Mouse (Mus musculus) cerebellum, adult 2 months (tissue): ENCODE results near the gene Pnpla7. TPM values are rescaled to one million over a fixed set of nuclear protein-coding genes. Genes with fewer than 3 reads are reported as not detected.
"Not testable (repeated sequence)": the region's sequence is repeated elsewhere in the genome, so short reads cannot be mapped to it uniquely, and the experiment has no call there.

Source experiments
- DNase-seq, 2 experiments: peaks; one replicate each; pipeline ENCODE4 v3.0.0; 2021
- H3K27ac ChIP-seq: fragments of 200-500 bp; 2 replicates; pipeline ENCODE4 v1.5.1; 2012; ENCODE audit warnings: low read length, control low read depth, inconsistent platforms; ENCODE audit not compliant: insufficient read depth
- H3K27me3 ChIP-seq: fragments of 200-500 bp; 2 replicates; pipeline ENCODE4 v1.6.1; 2012; ENCODE audit warnings: inconsistent platforms, mild to moderate bottlenecking, low read length, moderate library complexity; ENCODE audit not compliant: control insufficient read depth, insufficient read depth
- H3K4me1 ChIP-seq: fragments of 200-500 bp; 2 replicates; pipeline ENCODE4 v1.6.1; 2011; ENCODE audit warnings: low read length; ENCODE audit not compliant: control insufficient read depth, insufficient read depth
- H3K4me3 ChIP-seq: fragments of 200-500 bp; replicated peaks from 2 replicates; pipeline ENCODE3; 2011; ENCODE audit warnings: mild to moderate bottlenecking, low read depth, low read length, control low read depth; ENCODE audit not compliant: insufficient read depth
- CTCF ChIP-seq: fragments of 200-500 bp; IDR thresholded peaks from 2 replicates; pipeline ENCODE4 v1.5.1; 2011; ENCODE audit warnings: low read depth, mild to moderate bottlenecking, control low read depth, low read length, moderate library complexity, borderline replicate concordance; ENCODE audit not compliant: insufficient read depth
- POLR2A ChIP-seq: fragments of 200-500 bp; IDR thresholded peaks from 2 replicates; pipeline ENCODE4 v1.6.1; 2011; ENCODE audit warnings: low read length, control low read depth, borderline replicate concordance; ENCODE audit not compliant: insufficient read depth
- WGBS: fragments of 180-500 bp; shearing (Covaris S2); methylation state at CpG from one replicate; pipeline ENCODE4 v1.1.7; 2018; 5-methylcytosine and 5-hydroxymethylcytosine counted together
- polyA plus RNA-seq: library from polyadenylated mRNA; depleted of rRNA; stranded (reverse); fragments of >200 nt; gene quantifications from 2 replicates; pipeline ENCODE4 v1.2.3, GENCODE M21; 2012

The Pnpla7 gene
- polyA plus RNA-seq, 1 experiment: 16.0 TPM

DNA sequence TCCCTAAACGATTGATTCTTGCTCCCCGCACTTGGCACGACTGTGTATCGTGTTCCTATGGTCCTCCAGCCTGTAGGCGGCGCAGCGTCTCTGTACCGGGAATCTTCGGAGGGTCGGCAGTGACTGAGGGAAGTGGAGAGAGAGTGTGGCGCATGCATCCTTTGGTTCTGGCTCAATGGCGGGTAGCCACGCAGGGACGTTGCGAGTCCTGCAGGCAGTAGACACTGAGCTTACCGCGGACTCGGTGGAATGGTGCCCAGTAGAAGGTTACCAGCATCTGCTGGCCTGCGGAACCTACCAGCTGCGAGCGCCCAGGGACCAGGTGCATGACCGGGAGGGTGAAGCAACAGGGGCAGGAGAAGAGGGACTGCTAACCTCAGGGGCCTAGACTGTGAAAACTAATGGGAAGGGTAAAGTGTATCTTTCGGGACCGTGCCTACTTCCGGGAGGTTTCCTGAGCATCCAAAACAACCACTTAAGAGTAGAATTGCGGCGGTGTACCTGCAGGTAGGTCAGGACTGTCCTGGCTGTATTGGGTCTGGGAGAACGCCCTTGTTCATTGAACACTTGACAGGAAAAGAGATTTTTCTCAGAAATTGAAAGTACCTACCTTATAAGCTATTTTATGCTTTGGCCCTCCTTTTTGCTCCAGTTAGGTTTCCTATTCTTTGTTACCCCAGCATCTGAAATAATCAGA lies 13.4 kb upstream of the Pnpla7 start, which contains the start of gene Dph7:
TSS of gene Dph7 (plus strand) at position 97 of the 697 bp plus-strand sequence.
- TF ChIP-seq CTCF (peak; percentile 91), POLR2A (peak; percentile 84)
- peaks cover 4% of the 10 kb centered on the region; the same call in 1 of the 2 replicates for H3K4me1 ChIP-seq
- WGBS: under 1% methylated on average over 28 of the region's 28 CpGs
- H3K4me3 ChIP-seq: peak within 1 kb of the TSS; percentile 73
- H3K27me3 ChIP-seq: no peaks in the 10 kb centered on the region
- H3K27ac ChIP-seq: no peak within 1 kb of the TSS
- peak; percentile 87 to 90 for DNase-seq

- Histone ChIP-seq H3K27me3 (no peaks in the 10 kb centered on the region), H3K4me1 (peaks cover 4% of the 10 kb centered on the region; the same call in 1 of the 2 replicates), H3K4me3 (no peak overlapping the region), H3K27ac (no peak overlapping the region)
- DNase-seq: no peak
- TF ChIP-seq CTCF: no peak
- no peak for TF ChIP-seq POLR2A
- 75% methylated on average over 4 of the region's 4 CpGs for WGBS
Observed at GRCm38 (mm10) chr2:24970386-24970785, 5.4 kb upstream of the Pnpla7 start.

GRCm38 (mm10) chr2:24974452-24974851 lies 1.4 kb upstream of the Pnpla7 start:
- H3K27me3 ChIP-seq, H3K4me1 ChIP-seq, DNase-seq: not testable (repeated sequence)
- H3K27ac ChIP-seq: peak overlapping the region; percentile 4; the same call in 1 of the 2 replicates
- WGBS: under 1% methylated on average over 17 of the region's 17 CpGs
- H3K4me3 ChIP-seq: peak overlapping the region; percentile 85

- peaks cover 4% of the 10 kb centered on the region; the same call in 1 of the 2 replicates for H3K4me1 ChIP-seq
- WGBS: under 1% methylated on average over 64 of the region's 64 CpGs
- DNase-seq: peak; percentile 96 to 98
- peak within 1 kb of the TSS; percentile 30 for H3K27ac ChIP-seq
- no peaks in the 10 kb centered on the region for H3K27me3 ChIP-seq
- peak within 1 kb of the TSS; percentile 85 for H3K4me3 ChIP-seq
- TF ChIP-seq CTCF (no peak), POLR2A (peak; percentile 97)
Observed at GRCm38 (mm10) chr2:24974906-24975703, 728 bp upstream of the Pnpla7 start, which contains the start of gene Mrpl41. Mrpl41 (minus strand) TSS chr2:24975098.

DNA sequence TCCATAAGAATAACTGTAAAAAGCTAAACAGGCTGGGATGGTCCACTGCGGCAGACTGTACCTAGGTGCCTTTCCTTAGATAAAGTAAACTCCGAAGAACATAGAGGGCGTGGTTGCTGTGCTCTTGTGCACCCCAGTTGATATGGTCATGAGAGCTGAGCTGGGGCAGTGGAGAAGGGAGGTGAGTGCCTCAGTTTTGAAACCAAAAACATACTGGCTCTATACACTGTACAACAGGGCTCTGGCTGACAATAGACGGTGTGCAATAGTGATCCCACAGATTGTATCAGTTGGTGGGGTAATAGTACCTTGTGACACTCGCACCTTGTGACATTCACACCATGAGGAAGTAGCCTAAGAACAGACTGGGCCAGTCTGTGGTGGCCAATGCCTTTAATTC lies 1.1 kb downstream of the Pnpla7 start:
- H3K4me3 ChIP-seq: no peak overlapping the region
- no peak for DNase-seq
- H3K4me1 ChIP-seq: peaks cover 4% of the 10 kb centered on the region; the same call in 1 of the 2 replicates
- no peaks in the 10 kb centered on the region for H3K27me3 ChIP-seq
- no peak overlapping the region for H3K27ac ChIP-seq
- no peak for TF ChIP-seq CTCF
- 93% methylated on average over 5 of the region's 5 CpGs for WGBS

DNA sequence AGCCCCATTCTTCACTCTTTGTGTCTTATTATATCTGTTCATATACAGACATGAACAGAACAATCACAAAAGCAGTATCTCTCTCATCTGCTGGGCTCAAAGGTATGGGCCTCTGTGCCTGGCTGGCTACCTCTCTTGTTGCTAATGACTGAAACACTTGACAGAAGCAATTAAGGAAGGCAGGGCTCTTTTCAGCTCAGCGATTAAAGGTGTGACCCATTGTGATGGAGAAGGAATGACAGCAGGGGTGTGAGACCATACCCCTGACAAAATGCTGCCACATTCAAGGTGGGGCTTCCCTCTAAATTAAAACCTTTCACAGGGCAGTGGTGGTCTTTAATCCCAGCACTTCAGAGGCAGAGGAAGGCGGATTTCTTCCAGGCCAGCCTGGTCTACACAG lies 11.9 kb downstream of the Pnpla7 start:
- WGBS: 71% methylated on average over 2 of the region's 2 CpGs
- H3K27ac ChIP-seq: no peak overlapping the region
- DNase-seq: no peak
- no peaks in the 10 kb centered on the region for H3K4me1 ChIP-seq
- no peak overlapping the region for H3K4me3 ChIP-seq
- TF ChIP-seq CTCF (no peak), POLR2A (no peak)
- H3K27me3 ChIP-seq: no peaks in the 10 kb centered on the region

- 92% methylated on average over 6 of the region's 6 CpGs for WGBS
- TF ChIP-seq POLR2A (no peak), CTCF (no peak)
- DNase-seq: no peak
- H3K27ac ChIP-seq: no peak overlapping the region
- H3K4me1 ChIP-seq: no peaks in the 10 kb centered on the region
- H3K27me3 ChIP-seq: no peaks in the 10 kb centered on the region
- H3K4me3 ChIP-seq: no peak overlapping the region
Observed at GRCm38 (mm10) chr2:24995332-24995731, 19.5 kb downstream of the Pnpla7 start.

DNA sequence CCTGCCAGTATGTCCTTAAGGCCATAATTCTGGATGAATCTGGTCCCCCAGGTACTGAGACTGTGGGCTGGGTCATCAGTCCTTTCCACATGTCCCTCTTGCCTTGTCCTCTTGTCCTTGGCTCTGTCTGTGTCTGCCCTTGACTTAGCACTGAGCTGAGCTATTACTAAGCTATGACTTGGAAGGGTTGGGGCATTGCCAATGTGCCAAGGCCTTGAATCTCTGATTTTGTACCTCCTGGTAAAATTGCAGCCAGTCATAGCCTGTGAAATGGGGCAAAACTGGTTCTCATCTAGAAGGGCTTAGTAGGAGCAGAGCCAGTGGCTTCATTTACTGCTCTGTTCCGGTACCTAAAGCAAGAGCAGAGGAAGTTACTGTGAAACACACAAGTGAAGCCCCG lies 20.6 kb downstream of the Pnpla7 start:
- Histone ChIP-seq H3K27me3 (no peaks in the 10 kb centered on the region), H3K4me3 (no peak overlapping the region), H3K27ac (no peak overlapping the region), H3K4me1 (no peaks in the 10 kb centered on the region)
- no peak for DNase-seq
- TF ChIP-seq CTCF (no peak), POLR2A (no peak)
- 99% methylated on average over 2 of the region's 2 CpGs for WGBS
